In the genomic region with DNA sequence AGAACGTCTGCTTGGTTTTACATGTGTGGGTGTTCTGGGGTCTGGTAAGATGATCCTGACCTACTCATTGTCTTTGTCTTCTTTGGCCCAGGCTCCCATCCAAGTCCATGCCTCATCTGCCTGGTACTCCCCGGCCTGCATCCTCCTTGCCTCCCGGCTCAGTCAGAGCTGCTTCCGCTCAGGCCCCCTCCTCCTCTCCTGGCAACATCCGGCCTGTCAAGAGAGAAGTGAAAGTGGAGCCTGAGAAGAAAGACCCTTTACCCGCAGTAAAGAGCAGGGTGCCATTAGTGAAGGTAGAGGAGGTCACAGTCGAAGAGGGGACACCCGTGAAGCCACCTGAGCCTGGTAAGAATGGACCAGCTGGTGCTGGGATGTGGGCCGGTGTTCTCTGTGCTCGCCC, we compare ENCODE assay signal across 14 mouse cellular contexts. TPM values are rescaled to one million over a fixed set of nuclear protein-coding genes. Genes with fewer than 3 reads are reported as not detected.
DNase-seq lines count a peak whose midpoint lies in the region; ATAC-seq and TF ChIP-seq lines count a peak whose summit lies in the region.
"Had no signal": no experiment of that assay in that cellular context is flagged by ENCODE, and none has a peak within 500 bp of the region (broad histone marks: within the 10 kb centered on the region; RNA-seq: fewer than 3 reads in every experiment).

No protein-coding gene starts in this region.

- TF ChIP-seq CTCF in lung, postnatal 0 days (IDR thresholded peaks at IDR 0.05) = no peak

- peak; percentile 29 for DNase-seq in adrenal gland, postnatal 14 days
- DNase-seq in adrenal gland, postnatal 25 days = no peak
- no peak for DNase-seq in lung, postnatal 0 days (ENCODE audit: low spot score)
- no peak for DNase-seq in lung, postnatal 10 days
- peak; percentile 40 for DNase-seq in thymus, postnatal 25 days
- DNase-seq in left cerebral cortex, postnatal 14 days (ENCODE audit: low spot score in 2 of 2) = no peak
- DNase-seq: lung, postnatal 14 days had no signal

- WGBS in lung, postnatal 0 days = 61% methylated on average over 10 of the region's 10 CpGs

- no peak for TF ChIP-seq EP300 in lung, postnatal 0 days (IDR thresholded peaks at IDR 0.05)

- no peaks in the 10 kb centered on the region for H3K4me1 ChIP-seq in lung, postnatal 0 days (ENCODE audit: insufficient read depth, low read depth, low read length)
- H3K4me1 ChIP-seq: heart, embryonic 15.5 days; intestine, embryonic 15.5 days had no signal

- 0 out of 2 replicates have a peak, but pooled peaks have one; percentile 23 for ATAC-seq in lung, postnatal 0 days
- ATAC-seq in inflammation-experienced regulatory T-cells, adult 6 months = peak; percentile 98
- ATAC-seq in megakaryocyte-erythroid progenitor cell, adult 5-6 weeks (replicated peaks; ENCODE audit: low FRiP score, low TSS enrichment, poor library complexity, severe bottlenecking) = no peak
- ATAC-seq: intestine, embryonic 15.5 days had no signal

- H3K27ac ChIP-seq in lung, postnatal 0 days (ENCODE audit: low read length) = no peak overlapping the region
- H3K27ac ChIP-seq: heart, embryonic 15.5 days; intestine, embryonic 15.5 days; layer of hippocampus, adult 2 months; limb, embryonic 10.5 days had no signal

- intact Hi-C loops in left cerebral cortex, postnatal 14 days (cut with DNase I) = no loop called here

- H3K36me3 ChIP-seq in lung, postnatal 0 days (ENCODE audit: insufficient read depth, low read length) = 0 out of 2 replicates have a peak, but pooled peaks cover 6% of the 10 kb centered on the region
- H3K36me3 ChIP-seq: heart, embryonic 15.5 days; limb, embryonic 10.5 days had no signal

- H3K4me3 ChIP-seq in lung, postnatal 0 days (ENCODE audit: low read depth, low read length) = no peak overlapping the region
- H3K4me3 ChIP-seq: erythroblast, embryonic 14.5 days; heart, embryonic 15.5 days; intestine, embryonic 15.5 days; layer of hippocampus, adult 2 months; limb, embryonic 10.5 days had no signal

- H3K9ac ChIP-seq in lung, postnatal 0 days (replicated peaks; ENCODE audit: low read depth) = no peak overlapping the region
- H3K9ac ChIP-seq: heart, embryonic 15.5 days; intestine, embryonic 15.5 days had no signal

- no peaks in the 10 kb centered on the region for H3K9me3 ChIP-seq in lung, postnatal 0 days (ENCODE audit: low read length)
- H3K9me3 ChIP-seq: heart, embryonic 15.5 days; intestine, embryonic 15.5 days; limb, embryonic 10.5 days had no signal

- no peak overlapping the region for H3K4me2 ChIP-seq in lung, postnatal 0 days (replicated peaks; ENCODE audit: low read depth, low read length)
- H3K4me2 ChIP-seq: heart, embryonic 15.5 days; intestine, embryonic 15.5 days had no signal

- H3K27me3 ChIP-seq in lung, postnatal 0 days (replicated peaks; ENCODE audit: insufficient read depth, low read length) = no peaks in the 10 kb centered on the region
- H3K27me3 ChIP-seq: heart, embryonic 15.5 days; intestine, embryonic 15.5 days had no signal

RNA-seq across cellular contexts. Expression of a gene that starts 45.2 kb away (rescaled TPM):
- 125 and 138 TPM in 2 replicates for total RNA-seq in adrenal gland, postnatal 14 days (2021)
- 125 and 137 TPM in 2 replicates for total RNA-seq in adrenal gland, postnatal 25 days (2021)
- 54.2 and 60.5 TPM in 2 replicates for polyA plus RNA-seq in lung, postnatal 0 days (2015; fragmentation: Nextera tagmentation; extraction: Ambion mirVana)
- polyA plus RNA-seq in inflammation-experienced regulatory T-cells, adult 6 months (2017; shearing (Covaris generic)) = 100 to 1,000 TPM; 132 to 233 (median 189) TPM
- total RNA-seq in left cerebral cortex, postnatal 14 days (2021) = 100 to 1,000 TPM; 117 TPM
- total RNA-seq in megakaryocyte-erythroid progenitor cell, adult 5-6 weeks (2014; fragmentation: Nextera tagmentation) = 292 and 335 TPM in 2 replicates
- total RNA-seq in megakaryocyte-erythroid progenitor cell, adult 5-6 weeks (2017) = 857 and 878 TPM in 2 replicates

Comparison
In these comparisons a context has a peak if more than half of its experiments do, and no peak if none do; other contexts are left out.
1. DNase-seq: peak in adrenal gland, postnatal 14 days (single experiment) and thymus, postnatal 25 days (single experiment); none in adrenal gland, postnatal 25 days (single experiment), lung, postnatal 0 days (single experiment), lung, postnatal 10 days (single experiment) and left cerebral cortex, postnatal 14 days (0 of 2).